Mouse (Mus musculus) kidney, adult 2 months (tissue): ENCODE data around the gene Ddx58.

ENCODE experiments used
- CTCF ChIP-seq: fragments of 200-500 bp; conservative IDR thresholded peaks from 2 replicates; pipeline ENCODE4 v1.5.1; 2011; ENCODE audit warnings: low read depth, mild to moderate bottlenecking, control low read depth, low read length, moderate library complexity, mixed read lengths; ENCODE audit not compliant: insufficient read depth, insufficient read length
- POLR2A ChIP-seq: fragments of 200-500 bp; IDR thresholded peaks from one replicate; pipeline ENCODE4 v1.6.1; 2011; ENCODE audit warnings: low read depth, low read length, control low read depth

GRCm38 (mm10) chr4:40285582-40285981 is 46.0 kb upstream of the Ddx58 start:
- TF ChIP-seq CTCF (peak; percentile 73), POLR2A (no peak)
